Mouse (Mus musculus) thymus, postnatal 14 days (tissue): ENCODE measurements around the gene Gm17268.

ENCODE experiments used
- DNase-seq: peaks from one replicate; pipeline ENCODE4 v3.0.0; 2021

Gene Gm17268

DNA sequence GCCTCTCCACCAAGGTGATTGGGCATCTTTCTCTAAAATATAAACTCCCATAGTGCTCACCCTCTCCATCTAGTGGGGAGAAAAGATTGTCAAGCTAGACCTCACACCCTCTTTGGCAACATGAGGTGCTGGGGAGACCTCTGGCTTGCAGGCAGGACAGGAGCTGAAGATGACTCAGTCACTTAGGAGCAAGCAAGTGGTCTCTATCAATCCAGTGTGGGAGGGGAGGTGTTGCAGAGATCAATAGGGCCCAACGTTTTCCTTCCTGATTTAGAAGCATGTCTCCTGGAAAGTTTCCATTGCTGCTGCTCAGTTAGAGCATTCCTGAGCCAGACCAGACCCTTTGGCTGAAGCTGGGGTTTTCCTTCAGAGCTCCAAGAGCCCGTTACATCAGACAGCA lies at the start of gene Gm17268:
Gene Gm17268 (minus strand): TSS at position 28 of the 400 bp plus-strand sequence.
- DNase-seq: no peak

DNA sequence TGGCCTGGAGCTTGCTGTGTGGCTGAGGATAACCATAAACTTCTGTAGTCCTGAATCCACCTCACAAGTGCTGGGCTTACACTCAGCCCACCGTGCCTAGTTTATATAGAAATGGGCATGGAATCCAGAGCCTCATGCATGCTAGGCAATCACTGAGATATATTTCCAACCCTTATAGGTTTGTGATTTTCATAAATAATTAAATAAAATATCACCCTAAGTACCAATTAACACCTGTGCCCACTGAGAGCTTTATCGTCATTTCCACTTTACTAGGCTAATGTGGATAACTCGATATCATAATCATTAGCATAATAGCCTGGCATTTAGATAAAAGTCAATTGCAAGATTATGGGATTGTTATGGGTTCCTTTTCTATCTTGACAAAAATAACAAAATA lies 46.0 kb upstream of the Gm17268 start:
- DNase-seq: no peak

DNA sequence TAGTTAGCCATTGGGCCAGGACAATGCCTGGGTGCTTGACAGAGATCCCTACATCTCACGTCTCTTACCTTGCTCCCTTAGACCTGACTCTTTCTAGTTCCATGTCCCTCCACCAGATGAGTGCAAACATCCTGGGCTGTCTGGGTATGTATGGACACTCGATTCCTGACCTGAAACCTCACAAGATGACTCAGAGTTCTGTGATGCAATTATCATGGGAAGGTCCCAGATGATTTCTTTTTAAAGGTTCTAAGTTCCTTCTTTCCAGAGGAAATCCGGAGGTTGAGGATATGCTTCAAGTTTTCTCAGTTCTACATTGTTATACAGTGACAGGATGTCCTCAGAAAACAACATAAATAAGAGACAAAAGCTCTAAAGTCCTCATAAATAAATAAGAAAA lies 42.5 kb upstream of the Gm17268 start:
- DNase-seq: no peak

DNA sequence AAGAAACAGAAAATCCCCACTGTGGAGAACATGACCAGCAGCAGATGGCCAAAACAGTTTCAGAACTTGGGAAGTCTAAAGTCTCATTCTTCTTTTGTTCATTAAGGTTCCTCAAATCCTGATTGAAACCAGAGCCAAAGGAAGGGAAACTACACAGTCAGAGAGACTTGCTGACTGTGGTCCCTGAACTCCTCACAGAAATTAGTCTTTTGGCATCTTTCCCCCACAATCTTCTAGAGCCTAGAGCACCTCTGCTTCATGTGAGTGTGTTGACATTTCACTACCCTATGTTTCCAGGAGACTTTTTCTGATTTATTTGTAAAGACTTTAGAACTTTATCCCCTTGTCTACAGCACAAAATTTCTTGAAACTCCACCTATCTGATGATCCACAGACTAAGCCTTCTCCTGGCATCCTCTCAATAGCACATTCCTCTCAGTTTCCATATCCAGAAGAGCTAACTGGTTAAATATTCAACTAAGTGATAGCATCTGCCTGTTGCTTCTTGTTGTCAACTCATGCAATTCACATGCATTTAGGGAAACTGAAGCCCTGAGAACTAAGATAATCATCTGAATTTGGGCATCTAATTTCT lies 39.9 kb upstream of the Gm17268 start:
- DNase-seq: no peak

DNA sequence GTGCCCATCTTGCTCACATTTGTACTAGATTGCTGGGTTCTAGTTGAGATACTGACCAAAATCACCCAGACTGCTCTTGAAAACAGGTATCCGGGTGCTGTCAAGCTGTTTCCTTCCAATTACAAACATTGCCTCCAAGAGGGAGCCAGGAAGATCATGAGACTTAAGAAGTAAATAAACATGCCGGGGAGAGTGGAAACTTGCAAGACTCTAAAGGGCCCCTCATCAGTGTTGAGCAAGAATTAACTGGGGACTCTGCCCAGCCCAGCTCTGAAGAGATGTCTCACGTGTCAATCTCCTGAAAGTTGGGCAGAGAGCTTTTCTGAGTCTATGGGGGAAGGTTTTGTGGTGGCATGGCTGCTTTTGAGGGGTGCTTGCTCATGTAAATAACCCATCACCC lies 38.7 kb upstream of the Gm17268 start:
- no peak for DNase-seq

DNA sequence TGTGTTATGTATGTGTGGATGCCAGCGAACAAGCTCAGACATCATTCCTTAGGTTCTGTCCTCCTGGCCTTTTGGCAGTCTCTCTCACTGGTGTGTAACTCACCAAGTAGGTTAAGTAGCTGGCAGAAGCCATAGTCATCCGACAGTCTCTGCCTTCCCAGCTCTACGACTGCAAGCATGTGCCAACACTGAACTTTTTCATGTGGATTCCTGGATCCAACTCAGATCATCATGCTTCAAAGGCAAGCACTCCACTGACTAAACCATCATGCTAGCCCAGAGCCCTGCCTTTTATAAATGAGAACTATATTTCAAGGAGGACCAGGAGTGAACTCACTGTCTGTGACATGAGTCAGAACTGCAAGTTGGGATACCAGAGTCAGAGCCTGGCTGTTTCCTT lies 35.3 kb upstream of the Gm17268 start:
- no peak for DNase-seq

DNA sequence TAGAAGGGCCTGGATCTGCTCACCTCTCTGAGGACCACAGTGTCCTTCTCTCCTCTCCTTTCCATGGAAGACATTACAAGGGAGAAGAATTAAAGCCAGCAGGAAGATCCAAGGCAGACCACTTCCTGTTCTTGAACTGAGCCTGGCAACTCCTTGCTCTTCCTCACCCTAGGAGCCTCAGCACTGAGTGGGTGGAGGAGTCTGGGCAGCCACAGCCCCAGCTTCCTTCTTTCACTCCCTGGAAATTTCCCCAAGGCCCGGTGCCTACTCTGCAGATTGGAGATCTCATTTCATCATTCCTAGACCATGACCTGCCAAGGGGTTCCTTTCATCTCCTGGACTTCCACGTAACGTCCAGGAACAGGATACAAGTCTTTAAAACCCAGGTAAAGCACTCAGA lies 34.6 kb upstream of the Gm17268 start:
- no peak for DNase-seq

DNA sequence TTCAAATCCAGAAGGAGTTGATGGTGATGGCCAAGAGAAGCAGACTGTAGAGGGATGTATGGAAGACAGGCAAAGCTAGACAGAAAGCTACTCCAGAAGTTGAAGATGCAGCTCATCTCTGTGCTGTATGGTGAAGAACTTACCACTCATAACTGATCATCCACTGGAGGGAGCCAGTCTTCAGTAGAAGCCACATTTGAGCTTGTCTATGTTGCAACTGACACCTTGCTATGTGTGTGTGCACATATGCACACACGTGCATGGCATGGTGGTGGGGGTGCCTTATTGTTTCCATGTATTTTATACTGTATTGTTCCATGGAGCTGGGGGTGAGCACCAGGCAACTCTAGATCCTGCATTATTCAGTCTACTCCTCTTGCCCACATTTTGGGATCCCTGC lies 34.0 kb upstream of the Gm17268 start:
- no peak for DNase-seq

DNA sequence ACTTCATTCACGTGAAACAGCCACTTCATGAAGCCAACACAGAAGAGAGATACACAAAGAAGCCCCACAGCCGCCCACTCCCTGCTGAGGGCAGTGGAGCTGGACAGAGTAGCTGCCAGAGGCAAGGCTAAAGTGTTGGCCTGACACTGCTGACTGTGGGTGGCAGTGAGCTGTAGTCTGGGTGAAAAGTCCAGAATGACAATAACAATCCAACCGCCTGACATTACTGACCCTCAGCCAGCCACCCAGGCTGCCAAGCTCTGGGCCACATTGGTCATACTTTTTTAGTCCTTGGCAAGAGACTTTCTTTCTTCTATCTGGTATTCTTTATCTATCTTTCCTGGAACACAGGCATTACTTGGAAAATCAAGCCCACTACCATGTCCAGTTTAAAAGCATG lies 32.7 kb upstream of the Gm17268 start:
- no peak for DNase-seq

DNA sequence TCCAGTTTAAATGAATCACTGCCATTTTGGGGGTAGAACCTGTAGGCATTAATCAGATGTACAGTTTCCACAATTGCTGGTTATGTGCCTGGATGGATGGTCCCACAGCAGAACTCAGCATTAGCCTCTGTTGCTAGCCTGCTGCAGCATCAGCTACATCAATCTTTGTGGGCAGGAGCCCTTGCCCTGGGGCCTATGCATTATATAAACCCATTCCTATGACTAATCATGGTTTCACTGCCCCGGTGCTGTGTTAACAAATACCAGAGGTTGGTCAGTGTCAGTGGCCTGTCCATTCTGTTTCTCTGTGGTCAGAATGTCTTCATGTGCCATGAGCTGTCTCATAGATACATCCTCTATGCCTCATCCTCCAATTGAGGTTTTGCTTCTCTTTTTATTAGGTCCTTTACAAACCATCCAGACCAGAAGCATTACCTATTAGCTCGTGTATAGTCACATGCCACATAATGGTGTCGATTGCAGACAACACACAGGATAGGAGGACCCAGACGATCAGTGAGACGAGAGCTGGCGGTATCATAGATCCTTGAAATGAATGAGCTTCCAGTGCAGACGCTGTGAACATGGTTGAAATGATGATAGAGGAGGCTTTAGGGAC lies 28.7 kb upstream of the Gm17268 start:
- DNase-seq: no peak

DNA sequence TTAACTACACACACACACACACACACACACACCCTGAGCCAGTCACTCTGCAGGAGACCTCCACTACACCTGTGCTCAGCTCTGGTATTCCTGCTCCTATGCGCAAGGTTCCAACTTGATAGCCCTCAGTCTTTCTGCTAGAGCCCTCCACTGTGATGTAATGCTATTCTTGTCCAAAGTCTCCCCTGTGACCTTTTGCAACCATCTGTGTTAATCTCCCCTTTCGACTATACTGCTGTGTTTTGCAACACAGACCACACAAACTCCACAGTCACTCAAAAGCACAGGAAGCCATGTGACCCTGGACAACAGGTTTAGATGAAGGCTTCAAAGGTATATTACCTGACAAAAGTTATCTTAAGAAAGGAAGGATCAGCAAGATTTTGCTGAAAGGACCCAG lies 25.1 kb upstream of the Gm17268 start:
- DNase-seq: no peak

DNA sequence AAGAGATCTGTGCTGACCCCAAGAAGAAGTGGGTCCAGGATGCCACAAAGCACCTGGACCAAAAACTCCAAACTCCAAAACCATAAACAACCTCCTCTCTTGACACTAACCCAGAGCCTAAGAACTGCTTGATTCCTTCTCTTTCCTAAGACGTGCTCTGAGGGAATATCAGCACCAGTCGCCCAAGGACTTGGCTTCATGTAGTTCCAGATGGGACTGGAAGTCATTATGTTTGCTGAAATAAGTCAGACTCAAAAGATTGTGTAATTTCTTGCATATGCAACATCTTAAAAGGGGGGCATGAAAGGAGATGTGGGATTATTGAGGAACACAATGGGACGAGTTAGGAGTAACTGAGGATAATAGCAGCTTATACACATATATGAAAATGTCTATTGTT lies 23.9 kb upstream of the Gm17268 start:
- no peak for DNase-seq

DNA sequence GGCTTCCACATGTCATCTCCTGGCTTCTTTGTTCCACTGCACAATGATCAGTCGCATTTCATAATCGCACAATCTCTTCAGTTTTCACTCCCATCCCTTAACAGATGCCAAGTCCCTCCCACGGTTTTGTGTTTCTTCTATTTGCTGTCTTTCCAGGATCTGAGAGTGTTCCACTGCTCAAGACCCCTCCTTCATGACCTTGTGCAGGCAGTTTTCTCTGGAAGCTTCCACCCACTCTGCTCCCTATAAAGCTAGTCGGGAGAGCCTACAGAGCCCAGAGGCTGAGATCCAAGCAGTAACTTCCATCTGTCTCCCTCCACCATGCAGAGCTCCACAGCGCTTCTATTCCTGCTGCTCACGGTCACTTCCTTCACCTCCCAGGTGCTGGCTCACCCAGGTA lies 19.3 kb upstream of the Gm17268 start, which contains the start of gene Ccl11:
Gene Ccl11 (plus strand): TSS at position 178 of the 400 bp plus-strand sequence.
- no peak for DNase-seq

DNA sequence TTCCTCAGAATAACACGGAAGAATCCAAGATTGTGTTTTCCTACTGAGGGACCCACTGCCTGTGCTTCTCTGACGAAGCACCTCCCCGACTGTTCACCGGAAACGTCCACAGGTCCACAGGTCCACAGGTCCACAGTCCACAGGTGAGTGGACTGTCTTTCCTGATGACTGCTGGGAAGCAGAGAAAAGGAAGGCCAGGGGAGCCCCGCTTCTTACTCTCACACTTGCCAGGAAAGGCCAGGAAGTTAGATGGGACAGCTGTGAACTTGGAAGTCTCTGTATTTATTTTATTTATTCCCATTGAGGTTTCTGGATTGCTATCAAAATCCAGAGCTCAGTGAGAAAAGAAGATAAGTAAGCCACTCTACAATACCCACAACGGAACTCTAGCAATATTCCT lies 15.5 kb upstream of the Gm17268 start:
- no peak for DNase-seq

DNA sequence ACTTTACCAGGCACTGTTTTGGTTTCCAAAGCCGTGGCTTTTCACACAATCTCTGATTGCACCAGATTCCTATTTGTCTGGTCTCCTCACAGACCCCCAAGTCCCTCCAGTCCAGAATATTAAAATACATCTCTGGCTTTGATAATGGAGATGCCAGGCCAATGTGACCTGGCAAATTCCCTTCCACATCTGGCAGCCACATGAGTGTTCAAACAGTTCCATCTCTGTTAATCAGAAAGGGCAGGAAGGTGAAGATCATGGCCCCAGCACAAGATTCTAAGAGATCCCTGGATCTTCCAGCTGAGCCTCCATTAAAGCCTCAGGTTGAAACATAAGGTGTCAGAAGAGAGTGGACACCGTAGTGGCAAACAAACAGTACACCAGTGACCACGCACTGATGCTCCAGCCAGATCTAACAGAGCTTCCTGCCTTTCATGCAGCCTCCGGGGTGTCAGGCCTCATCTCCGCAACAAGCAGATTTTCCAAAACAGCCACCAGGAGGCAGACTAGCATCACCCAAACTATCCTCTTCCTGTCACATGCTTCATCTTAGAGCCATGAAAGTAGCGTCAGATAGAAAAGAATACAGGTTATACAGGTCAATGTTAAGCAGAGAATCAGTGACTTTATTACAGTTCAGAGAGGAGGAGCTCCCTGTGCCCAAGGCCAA lies 9.5 kb upstream of the Gm17268 start:
- peak; percentile 51 for DNase-seq

DNA sequence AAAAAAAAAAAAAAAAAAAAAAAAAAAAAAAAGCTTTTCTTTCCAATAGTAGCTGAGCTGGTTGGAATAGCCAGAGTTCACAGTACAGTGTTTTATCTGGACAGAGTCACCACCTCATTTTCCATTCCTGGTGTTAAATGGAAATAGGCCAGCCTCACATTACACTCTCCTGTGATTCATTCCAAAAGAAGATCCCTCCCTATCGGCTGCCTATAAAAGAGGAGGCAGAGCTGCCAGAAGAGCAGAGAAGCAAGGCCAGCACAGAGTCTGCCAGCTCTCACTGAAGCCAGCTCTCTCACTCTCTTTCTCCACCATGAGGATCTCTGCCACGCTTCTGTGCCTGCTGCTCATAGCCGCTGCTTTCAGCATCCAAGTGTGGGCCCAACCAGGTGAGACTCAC lies 7.1 kb upstream of the Gm17268 start, which contains the start of gene Ccl7:
Gene Ccl7 (plus strand): TSS at position 242 of the 400 bp plus-strand sequence.
- no peak for DNase-seq

DNA sequence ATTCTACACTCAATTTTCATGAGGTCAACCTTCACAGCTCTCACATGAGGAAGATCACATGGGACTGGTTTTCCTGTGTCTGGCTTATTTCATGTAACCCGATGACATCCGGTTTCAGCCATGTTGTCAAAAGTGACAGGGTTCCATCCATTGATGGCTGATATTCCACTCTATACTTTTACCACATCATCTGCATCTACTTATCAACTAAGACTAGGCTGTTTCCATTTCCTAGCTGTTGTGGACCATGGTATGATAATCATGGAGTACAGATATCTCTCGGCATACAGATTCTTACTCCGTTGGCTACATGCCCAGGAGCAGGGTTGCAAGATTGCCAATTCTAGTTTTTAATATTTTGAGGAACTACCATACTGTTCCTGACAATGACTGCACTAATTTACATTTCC lies 3.3 kb upstream of the Gm17268 start:
- no peak for DNase-seq

DNA sequence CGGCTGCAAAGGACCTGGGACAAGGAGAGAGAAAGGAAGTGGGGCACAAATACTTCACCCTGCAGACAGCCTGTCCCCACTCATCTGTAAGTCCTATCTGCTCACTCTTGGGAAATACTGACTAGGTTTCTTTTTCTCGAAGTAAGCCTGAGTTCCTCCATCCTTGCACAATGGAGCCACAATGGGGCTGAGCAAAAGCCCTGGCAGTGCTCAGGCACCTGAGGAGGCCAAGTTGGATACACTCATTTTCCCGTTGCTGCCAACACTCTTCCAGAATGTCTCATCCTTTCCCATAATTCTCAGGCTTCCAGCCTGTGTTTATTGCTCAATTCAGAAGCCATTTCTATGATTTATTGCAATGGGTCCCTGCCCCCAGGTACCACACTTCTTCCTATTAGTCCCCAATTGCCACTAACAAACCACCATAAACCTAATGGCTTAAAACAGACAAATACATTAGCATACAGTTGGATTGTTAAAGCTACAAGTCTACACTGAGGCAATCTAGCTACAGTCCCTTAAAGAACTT lies 834 bp upstream of the Gm17268 start:
- no peak for DNase-seq

DNA sequence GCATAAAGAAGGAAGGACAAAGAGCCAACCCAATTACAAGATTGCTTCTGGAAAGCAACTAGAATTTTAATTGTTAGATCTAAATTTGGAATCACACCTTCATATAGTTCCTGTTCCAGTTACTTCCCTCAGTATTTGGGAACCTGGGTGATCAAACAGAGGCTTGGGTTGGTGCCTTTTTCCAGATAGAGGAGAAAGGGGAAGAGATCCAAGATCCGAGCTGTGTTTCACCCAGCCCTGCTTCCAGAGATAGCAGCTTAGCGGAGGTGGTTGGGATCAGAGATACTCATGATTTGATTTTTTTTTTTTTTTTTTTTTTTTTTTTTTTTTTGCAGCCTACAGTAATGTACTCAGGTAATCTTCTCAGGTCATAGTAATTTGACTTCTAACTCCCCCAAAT lies 2.5 kb downstream of the Gm17268 start:
- no peak for DNase-seq

DNA sequence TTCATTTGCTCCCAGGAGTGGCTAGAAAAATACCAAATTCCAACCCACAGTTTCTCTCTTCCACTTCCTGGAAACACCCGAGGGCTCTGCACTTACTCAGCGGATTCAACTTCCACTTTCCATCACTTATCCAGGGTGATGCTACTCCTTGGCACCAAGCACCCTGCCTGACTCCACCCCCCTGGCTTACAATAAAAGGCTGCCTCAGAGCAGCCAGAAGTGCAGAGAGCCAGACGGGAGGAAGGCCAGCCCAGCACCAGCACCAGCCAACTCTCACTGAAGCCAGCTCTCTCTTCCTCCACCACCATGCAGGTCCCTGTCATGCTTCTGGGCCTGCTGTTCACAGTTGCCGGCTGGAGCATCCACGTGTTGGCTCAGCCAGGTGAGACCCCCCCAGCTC lies 3.0 kb downstream of the Gm17268 start, which contains the start of gene Ccl2:
Gene Ccl2 (plus strand): TSS at position 216 of the 400 bp plus-strand sequence.
- no peak for DNase-seq

DNA sequence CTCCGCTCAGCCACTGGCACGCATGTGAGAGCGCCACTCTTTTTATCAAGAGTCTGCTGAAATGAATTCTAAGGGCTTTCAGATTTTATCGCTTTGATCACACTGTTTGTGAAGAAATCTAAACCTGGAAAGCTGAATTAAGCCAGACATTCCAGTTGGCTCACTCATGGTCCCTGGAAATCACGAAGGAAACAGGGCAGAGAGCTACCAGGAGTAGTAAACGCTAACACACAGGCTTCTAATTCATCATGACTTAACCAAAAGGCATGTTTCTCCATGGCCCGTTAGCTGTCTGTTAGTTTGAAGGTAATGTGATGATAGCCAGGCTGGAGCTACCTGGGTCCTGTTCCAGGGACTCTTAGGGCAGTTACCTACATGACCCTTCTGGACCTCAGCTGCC lies 3.9 kb downstream of the Gm17268 start:
- no peak for DNase-seq

DNA sequence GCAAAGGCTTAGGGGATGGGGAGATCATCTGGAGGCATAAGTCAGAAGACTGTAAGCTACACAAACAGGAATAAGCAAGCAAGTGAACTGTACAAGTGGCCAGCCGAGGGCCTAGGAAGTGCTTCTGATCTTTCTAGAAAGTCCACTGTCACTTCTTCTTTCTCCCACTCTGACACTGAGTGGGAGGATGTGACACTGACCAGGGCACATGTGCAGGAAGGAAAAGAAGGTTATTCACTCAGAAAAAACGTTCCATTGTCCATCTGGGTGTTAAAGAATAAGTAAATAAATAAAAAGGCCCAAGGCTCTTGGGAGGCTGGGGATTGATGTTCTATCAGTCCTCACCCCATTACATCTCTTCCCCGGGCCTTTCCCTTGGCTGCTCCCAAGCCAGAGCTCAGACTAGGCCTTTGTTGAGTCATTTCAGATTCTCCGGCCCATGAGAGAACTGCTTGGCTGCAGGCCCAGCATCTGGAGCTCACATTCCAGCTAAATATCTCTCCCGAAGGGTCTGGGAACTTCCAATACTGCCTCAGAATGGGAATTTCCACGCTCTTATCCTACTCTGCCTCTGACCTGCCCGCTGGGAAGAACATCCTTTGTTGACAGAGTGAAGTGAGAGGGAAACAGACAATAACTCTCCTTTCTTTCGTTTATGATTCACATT lies 5.6 kb downstream of the Gm17268 start:
- DNase-seq: no peak

DNA sequence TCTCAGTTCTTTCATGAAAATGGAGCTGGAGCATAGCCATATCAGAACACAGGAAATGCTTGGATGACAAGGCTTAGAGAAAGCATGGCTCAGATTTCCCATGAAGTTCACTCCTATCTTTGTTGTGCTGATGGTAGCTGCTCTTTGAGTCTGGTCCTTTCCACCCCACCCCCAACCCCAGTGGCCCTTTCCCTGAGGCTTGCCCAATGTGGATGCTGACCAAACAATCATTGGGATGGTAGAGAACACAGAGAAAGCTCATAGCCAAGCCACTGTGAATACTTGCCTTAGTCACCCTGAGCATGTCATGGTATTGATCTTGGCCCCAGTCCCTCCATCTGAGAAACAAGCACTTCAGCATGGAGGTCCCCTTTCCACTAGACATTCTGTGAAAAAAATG lies 6.2 kb downstream of the Gm17268 start:
- DNase-seq: no peak

DNA sequence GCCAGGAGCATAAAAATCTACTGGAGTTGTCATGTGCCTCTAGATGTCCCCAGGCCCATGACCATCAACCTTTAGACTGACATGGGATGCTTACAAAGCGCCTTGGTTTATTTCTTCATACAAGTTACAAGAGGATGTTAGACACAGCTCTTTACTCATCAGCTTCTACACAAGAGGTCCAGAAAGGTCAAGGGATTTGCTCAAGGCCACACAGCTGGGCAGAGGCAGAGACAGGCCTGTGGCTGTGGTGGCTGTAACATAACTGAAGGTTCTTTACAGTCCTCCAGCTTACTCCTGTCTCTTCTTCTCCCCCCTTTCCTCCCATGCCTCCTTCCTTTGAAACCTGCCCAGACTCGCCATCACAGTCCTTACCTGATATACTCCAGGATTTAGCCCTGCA lies 8.2 kb downstream of the Gm17268 start:
- DNase-seq: no peak
